Mouse (Mus musculus): ENCODE results near the gene Slx4. TPM values are rescaled to one million over a fixed set of nuclear protein-coding genes. Genes with fewer than 3 reads are reported as not detected.

The Slx4 gene
- 39.9 and 43.4 TPM in 2 replicates for polyA plus RNA-seq (2012; rRNA removed)

DNA sequence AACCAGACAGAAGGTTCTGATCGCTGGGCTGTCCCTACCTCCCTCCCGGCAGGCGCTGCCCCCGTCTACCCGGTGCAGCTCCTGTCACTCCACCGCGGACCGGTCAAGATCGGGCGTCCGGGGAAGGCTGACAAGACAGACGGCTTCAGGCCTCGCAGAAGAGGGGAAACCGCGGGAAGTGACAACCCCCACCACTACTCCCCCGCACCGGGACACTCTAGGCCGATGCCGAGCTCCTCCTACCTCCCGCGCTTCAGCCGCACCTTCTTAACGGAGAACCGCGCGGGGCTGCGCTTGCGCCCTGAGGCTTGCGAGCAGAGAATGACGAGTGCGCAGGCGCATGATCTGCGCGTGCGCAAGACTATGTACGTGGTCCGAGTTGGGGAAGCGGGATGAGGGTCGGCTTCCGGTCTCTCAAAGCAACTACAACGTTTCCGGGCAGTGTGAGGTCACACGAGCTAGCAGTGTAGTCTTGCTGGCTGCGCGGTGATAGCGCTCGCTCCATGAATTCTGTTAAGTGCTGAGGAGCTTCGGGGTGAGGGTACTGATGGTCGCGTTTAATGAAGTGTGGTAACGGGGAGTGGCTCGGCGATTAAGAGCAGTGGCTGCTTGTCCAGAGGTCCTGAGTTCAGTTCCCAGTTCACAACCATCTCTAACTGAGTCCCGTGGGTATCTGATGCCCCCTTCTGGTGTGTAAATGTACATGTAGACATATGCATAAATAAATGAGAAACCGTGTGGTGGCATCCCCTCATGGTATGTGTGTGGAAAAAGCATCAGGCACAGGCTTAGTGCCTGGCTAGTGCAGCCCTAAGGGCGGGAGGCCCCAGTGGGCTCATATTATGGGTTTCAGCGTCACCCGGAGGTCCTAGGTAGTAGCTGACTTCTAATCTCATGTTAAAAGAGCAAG, at the start of gene Slx4:
Slx4 (minus strand) TSS at position 282 of the 910 bp plus-strand sequence.
- TF ChIP-seq CTCF (IDR thresholded peaks at IDR 0.05; ENCODE audit: borderline replicate concordance, insufficient read depth, low read depth, low read length) (peak; percentile 42; the same call in 1 of the 2 replicates), POLR2A (IDR thresholded peaks at IDR 0.05; ENCODE audit: borderline replicate concordance, insufficient read depth, low read length) (peak; percentile 93)
- H3K4me1 ChIP-seq (ENCODE audit: control insufficient read depth, insufficient read depth, low read length) = no peaks in the 10 kb centered on the region
- no peaks in the 10 kb centered on the region for H3K27me3 ChIP-seq (ENCODE audit: control insufficient read depth, insufficient read depth, low read length)
- H3K4me3 ChIP-seq (replicated peaks; ENCODE audit: insufficient read depth, low read depth, low read length) = peak within 1 kb of the TSS; percentile 68
- H3K27ac ChIP-seq (ENCODE audit: insufficient read depth, low read length) = peak within 1 kb of the TSS; percentile 54
- WGBS = 1% methylated on average over 58 of the region's 58 CpGs
- peak; percentile 97 to 98 for DNase-seq

DNA sequence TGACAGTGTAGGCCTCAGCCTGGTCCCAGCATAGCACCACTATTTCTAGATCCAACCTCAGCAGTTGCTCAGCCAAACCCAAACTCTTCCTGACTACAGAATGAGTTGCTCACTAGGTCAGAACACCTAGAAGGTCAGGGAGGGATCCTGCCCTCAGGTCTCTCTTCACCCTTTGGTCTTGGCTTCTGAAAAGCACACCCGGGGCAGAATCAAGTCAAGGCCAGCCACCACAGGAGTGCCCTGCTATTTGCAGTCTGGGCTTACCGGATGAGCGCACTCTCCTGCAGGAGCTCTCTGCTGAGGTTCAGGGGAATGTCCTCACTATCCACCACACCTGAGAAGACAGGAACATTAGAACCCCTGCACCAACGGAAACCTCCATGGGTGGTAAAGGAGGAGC, 49.0 kb upstream of the Slx4 start:
- no peak for DNase-seq
- TF ChIP-seq CTCF (IDR thresholded peaks at IDR 0.05; ENCODE audit: borderline replicate concordance, insufficient read depth, low read depth, low read length) (no peak), POLR2A (IDR thresholded peaks at IDR 0.05; ENCODE audit: borderline replicate concordance, insufficient read depth, low read length) (no peak)
- 95% methylated on average over 4 of the region's 4 CpGs for WGBS
- no peaks in the 10 kb centered on the region for H3K4me1 ChIP-seq (ENCODE audit: control insufficient read depth, insufficient read depth, low read length)
- no peaks in the 10 kb centered on the region for H3K27me3 ChIP-seq (ENCODE audit: control insufficient read depth, insufficient read depth, low read length)
- H3K27ac ChIP-seq (ENCODE audit: insufficient read depth, low read length) = no peak overlapping the region
- H3K4me3 ChIP-seq (replicated peaks; ENCODE audit: insufficient read depth, low read depth, low read length) = no peak overlapping the region

DNA sequence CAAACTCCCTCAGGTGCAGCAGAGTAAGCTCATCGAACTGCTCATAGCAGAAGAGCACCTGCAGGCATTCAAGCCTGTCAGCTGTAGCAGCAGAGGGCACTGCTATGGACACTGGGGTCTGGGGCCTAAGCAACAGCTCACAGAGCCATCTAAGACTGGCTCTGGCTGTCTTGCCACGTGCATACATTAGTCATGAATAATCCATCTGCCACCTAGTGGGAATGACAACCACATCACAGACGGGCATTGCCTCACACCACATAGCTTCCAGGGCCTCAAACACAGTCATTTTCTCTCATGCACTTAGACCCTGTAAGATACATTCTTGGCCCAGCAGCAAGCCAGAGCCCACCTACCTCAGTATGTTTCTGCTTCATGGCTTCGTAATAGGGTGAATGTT, 42.0 kb upstream of the Slx4 start:
- Histone ChIP-seq H3K27ac (ENCODE audit: insufficient read depth, low read length) (no peak overlapping the region), H3K4me3 (replicated peaks; ENCODE audit: insufficient read depth, low read depth, low read length) (no peak overlapping the region), H3K4me1 (ENCODE audit: control insufficient read depth, insufficient read depth, low read length) (no peaks in the 10 kb centered on the region), H3K27me3 (ENCODE audit: control insufficient read depth, insufficient read depth, low read length) (no peaks in the 10 kb centered on the region)
- TF ChIP-seq CTCF (IDR thresholded peaks at IDR 0.05; ENCODE audit: borderline replicate concordance, insufficient read depth, low read depth, low read length) = no peak
- DNase-seq = no peak
- 56% methylated on average over 4 of the region's 4 CpGs for WGBS

DNA sequence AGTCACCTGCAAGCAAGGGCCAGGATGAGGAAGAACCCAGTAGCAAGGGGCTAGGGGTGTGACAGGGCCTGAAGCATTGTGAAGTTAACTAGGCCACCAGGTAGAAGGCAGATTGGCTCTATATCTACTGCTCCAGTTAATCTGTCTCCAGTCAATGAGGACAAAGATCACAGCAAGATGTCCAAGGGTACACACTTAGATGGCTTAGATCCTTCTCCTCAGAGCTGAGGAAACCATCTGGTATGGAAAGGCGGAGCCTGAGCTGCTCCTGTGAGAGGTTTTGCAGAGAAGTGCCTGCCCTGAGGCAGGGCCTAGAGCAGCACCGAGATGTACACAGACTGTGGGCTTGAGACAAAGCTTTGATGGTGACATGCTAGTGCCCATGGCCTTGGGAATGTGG, 40.5 kb upstream of the Slx4 start:
- H3K4me3 ChIP-seq (replicated peaks; ENCODE audit: insufficient read depth, low read depth, low read length) = no peak overlapping the region
- H3K27me3 ChIP-seq (ENCODE audit: control insufficient read depth, insufficient read depth, low read length) = no peaks in the 10 kb centered on the region
- DNase-seq = no peak
- no peaks in the 10 kb centered on the region for H3K4me1 ChIP-seq (ENCODE audit: control insufficient read depth, insufficient read depth, low read length)
- TF ChIP-seq CTCF (IDR thresholded peaks at IDR 0.05; ENCODE audit: borderline replicate concordance, insufficient read depth, low read depth, low read length) (no peak), POLR2A (IDR thresholded peaks at IDR 0.05; ENCODE audit: borderline replicate concordance, insufficient read depth, low read length) (no peak)
- WGBS = 91% methylated on average over 2 of the region's 2 CpGs
- no peak overlapping the region for H3K27ac ChIP-seq (ENCODE audit: insufficient read depth, low read length)

DNA sequence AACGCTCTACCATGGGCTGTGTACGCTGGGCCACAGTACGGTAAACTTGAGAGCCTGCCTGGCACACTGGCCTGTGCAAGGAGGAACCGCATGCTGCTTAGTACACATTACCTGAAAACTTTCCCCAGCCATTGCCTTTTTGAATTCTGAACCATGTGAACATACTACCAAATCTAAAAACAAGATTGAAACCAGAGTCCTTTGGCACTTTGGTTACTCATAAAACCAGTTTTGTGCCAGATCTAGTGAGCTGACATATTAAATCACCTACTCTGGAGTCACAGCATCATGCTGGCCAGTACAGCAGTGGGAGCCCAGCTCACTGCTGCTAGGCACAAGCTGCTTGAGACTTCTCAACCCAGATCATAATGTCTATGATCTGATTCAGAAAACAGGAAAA, 38.1 kb upstream of the Slx4 start:
- Histone ChIP-seq H3K4me1 (ENCODE audit: control insufficient read depth, insufficient read depth, low read length) (no peaks in the 10 kb centered on the region), H3K27ac (ENCODE audit: insufficient read depth, low read length) (no peak overlapping the region), H3K4me3 (replicated peaks; ENCODE audit: insufficient read depth, low read depth, low read length) (no peak overlapping the region), H3K27me3 (ENCODE audit: control insufficient read depth, insufficient read depth, low read length) (no peaks in the 10 kb centered on the region)
- TF ChIP-seq POLR2A (IDR thresholded peaks at IDR 0.05; ENCODE audit: borderline replicate concordance, insufficient read depth, low read length) (no peak), CTCF (IDR thresholded peaks at IDR 0.05; ENCODE audit: borderline replicate concordance, insufficient read depth, low read depth, low read length) (no peak)
- 97% methylated on average over 4 of the region's 4 CpGs for WGBS
- no peak for DNase-seq

DNA sequence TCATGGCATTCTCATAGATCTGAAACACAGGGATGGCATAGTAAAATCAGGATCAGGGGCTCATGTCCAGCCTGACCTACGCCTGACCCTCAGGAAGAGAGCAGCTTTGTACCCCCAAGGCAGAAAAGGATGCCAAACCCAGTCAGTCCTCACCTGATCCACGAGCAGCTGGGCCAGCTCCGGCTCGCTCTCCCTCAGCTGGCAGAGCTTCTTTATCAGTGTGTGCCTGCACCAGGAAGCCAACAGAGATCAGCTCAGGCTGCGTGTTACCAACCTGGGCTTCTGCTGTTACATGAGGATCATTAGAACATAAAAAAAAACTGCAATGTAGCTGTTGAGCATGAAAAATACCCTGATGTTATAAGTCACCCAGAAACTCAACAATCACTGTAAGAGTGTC, 36.6 kb upstream of the Slx4 start:
- TF ChIP-seq CTCF (IDR thresholded peaks at IDR 0.05; ENCODE audit: borderline replicate concordance, insufficient read depth, low read depth, low read length) (no peak), POLR2A (IDR thresholded peaks at IDR 0.05; ENCODE audit: borderline replicate concordance, insufficient read depth, low read length) (no peak)
- DNase-seq = no peak
- 86% methylated on average over 5 of the region's 5 CpGs for WGBS
- H3K4me3 ChIP-seq (replicated peaks; ENCODE audit: insufficient read depth, low read depth, low read length) = no peak overlapping the region
- H3K4me1 ChIP-seq (ENCODE audit: control insufficient read depth, insufficient read depth, low read length) = no peaks in the 10 kb centered on the region
- no peaks in the 10 kb centered on the region for H3K27me3 ChIP-seq (ENCODE audit: control insufficient read depth, insufficient read depth, low read length)
- H3K27ac ChIP-seq (ENCODE audit: insufficient read depth, low read length) = no peak overlapping the region

DNA sequence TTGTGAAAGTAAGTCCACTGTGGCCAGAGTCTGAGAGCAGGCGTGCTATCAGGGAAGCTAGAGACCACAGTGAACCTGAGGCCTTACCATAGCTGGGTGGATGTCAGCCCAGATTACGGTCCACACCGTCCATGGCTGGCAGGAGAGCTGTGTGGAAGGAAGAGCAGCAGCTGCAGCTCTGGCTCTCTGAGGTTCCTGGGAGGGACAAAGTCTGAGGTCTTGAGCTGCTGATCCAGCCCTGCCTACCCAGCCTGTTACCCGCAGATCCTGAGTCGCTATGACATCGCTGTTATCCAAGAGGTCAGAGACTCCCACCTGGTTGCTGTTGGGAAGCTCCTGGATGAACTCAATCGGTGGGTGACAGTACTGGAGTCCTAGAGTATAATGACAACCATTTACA, 34.1 kb upstream of the Slx4 start:
- no peak for TF ChIP-seq POLR2A (IDR thresholded peaks at IDR 0.05; ENCODE audit: borderline replicate concordance, insufficient read depth, low read length)
- no peak for TF ChIP-seq CTCF (IDR thresholded peaks at IDR 0.05; ENCODE audit: borderline replicate concordance, insufficient read depth, low read depth, low read length)
- H3K27ac ChIP-seq (ENCODE audit: insufficient read depth, low read length) = no peak overlapping the region
- DNase-seq = no peak
- no peaks in the 10 kb centered on the region for H3K4me1 ChIP-seq (ENCODE audit: control insufficient read depth, insufficient read depth, low read length)
- WGBS = 96% methylated on average over 7 of the region's 7 CpGs
- no peak overlapping the region for H3K4me3 ChIP-seq (replicated peaks; ENCODE audit: insufficient read depth, low read depth, low read length)
- H3K27me3 ChIP-seq (ENCODE audit: control insufficient read depth, insufficient read depth, low read length) = no peaks in the 10 kb centered on the region

DNA sequence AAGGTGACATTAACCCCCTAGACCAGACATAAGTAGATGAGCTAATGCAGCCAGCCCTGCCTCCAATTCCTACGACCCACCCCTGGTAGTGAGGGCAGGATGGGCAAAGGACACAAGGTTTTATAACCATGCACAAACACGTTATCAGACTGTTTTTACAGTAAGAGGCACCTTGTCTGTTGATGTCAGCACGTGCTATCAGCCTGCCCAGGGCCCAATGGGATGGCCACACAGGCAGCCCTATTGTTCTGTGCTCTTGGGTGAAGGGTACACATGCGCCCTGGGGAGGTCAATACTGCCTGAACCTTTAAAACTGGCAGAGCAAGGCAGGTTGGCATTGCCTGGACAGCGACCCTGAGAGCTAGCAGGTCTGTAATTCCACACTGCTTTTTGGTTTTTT, 33.2 kb upstream of the Slx4 start, which contains the start of gene Dnase1:
Dnase1 (plus strand) TSS at position 136 of the 400 bp plus-strand sequence.
- Histone ChIP-seq H3K27ac (ENCODE audit: insufficient read depth, low read length) (no peak within 1 kb of the TSS), H3K27me3 (ENCODE audit: control insufficient read depth, insufficient read depth, low read length) (no peaks in the 10 kb centered on the region), H3K4me1 (ENCODE audit: control insufficient read depth, insufficient read depth, low read length) (no peaks in the 10 kb centered on the region), H3K4me3 (replicated peaks; ENCODE audit: insufficient read depth, low read depth, low read length) (no peak within 1 kb of the TSS)
- TF ChIP-seq CTCF (IDR thresholded peaks at IDR 0.05; ENCODE audit: borderline replicate concordance, insufficient read depth, low read depth, low read length) (no peak), POLR2A (IDR thresholded peaks at IDR 0.05; ENCODE audit: borderline replicate concordance, insufficient read depth, low read length) (no peak)
- 93% methylated on average over 5 of the region's 5 CpGs for WGBS
- DNase-seq = no peak

Measured in cerebellum, adult 2 months (tissue).